Mouse (Mus musculus) layer of hippocampus, adult 9-10 months (tissue): ENCODE measurements around the gene Tlk1.

Source experiments
- DNase-seq: peaks from one replicate; pipeline ENCODE4 v3.0.0; 2022; ENCODE audit warnings: low spot score

Tlk1 gene

DNA sequence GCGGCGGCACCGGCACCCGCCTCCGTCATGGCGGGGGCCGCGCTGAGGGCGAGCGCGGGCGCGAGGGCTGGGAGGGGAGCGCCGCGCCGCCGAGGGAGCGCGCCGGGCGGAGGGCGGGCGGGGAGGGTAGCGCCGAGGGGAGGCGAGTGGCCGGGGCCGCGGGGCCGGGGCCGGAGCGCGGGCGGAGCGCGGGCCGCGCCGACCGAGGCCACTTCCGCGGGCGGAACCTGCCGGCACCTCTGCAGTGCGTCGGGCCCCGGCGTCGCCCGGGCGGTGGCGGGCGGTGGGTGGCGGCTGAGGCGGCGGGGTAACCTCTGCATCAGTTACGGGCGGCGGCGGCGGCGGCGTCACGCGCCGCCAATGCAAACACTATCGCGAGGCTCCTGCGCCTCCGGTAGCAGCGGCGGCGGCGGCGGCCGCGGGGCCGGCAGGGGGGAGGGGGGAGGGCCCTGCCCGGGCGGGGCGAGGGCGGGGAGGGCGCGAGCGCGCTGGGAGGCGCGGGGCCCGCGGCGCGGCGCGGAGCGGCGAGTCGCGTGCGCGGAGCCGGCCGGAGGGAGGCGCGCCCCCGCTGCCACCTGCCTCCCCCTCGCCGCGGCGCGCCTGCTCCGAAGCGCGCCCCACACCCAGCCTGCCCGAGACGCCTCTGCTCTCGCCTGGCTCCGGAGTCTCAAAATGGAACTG lies at the start of gene Tlk1:
Gene Tlk1 (minus strand): TSS at position 358 of the 681 bp plus-strand sequence.
- DNase-seq = no peak

DNA sequence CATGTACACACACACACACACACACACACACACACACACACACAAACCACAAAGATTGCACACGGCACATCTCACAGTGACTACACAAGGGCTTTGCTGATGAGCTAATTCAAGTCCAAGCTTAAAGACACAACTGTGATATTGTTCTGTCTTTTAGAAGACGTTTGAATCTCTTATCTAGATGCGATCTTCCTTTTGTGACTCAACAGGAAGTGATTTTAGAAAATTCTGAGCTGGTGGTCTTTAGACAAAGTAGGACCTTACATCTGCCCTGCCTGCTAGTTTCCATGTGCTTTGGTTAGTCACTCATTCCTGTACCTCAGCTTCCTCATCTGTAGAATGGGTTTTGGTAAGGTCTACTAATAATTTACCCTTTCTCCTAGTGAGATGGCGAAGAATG lies 49.6 kb upstream of the Tlk1 start:
- no peak for DNase-seq

DNA sequence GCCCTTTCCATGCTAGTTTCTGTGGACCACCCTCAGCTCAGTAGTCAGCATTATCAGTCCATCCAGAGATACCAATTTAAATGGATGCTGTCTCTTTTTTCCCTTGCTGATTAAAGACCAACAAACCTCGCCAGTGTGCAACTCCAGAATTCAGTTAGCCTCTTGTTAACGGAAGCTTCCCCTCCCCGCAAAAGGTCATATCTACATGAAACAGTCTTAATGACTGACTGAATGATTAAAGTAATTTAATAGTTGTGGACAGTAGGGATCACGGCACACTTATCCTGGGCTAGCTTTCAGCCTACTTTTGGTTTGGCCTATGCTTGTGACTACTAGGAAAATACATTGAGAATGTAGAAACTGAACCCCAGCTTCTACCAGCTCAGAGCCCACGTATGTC lies 47.6 kb upstream of the Tlk1 start:
- no peak for DNase-seq

DNA sequence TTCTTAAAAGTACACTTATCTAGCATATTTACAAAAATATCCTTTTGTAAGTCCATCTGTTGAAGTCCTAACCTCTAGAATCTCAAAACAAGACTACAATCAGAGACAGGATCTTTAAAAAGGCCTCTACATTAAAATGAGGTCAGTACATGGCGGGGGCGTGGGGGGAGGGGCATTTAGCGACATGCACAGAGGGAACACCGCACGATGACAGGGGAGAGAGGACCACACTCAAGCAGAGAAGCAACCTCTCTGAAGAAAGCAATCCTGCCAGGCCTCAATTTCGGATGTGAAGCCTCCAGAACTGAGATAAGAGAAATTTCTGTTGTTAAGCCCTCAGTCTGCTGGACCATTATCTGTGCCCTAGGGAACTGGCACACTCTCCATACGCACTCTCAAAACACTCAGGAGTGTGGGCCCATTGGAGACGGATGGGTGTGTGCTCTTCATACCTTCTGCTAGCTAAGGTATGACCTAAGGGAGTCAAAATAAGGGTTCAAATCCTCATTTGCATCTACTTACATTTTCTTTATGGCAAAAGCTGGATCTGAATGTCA lies 46.0 kb upstream of the Tlk1 start:
- no peak for DNase-seq

DNA sequence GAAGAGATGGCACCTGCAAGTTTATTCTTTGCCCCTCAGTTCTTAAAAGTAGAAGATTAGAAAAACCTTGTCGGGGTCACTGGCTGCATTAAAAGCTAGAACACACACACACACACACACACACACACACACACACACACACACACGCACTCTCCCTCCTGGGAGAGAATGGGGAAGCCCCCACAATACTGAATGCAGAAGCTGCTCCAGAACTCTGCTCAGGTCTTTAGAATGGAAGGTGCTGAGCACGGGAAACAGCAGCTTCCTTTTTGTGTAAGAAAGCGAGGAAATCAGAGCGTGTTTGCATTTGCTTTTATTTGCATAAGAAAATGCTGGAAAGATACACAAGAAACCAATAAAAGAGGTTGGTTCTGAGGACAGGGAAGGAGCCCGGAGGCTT lies 45.3 kb upstream of the Tlk1 start:
- no peak for DNase-seq

DNA sequence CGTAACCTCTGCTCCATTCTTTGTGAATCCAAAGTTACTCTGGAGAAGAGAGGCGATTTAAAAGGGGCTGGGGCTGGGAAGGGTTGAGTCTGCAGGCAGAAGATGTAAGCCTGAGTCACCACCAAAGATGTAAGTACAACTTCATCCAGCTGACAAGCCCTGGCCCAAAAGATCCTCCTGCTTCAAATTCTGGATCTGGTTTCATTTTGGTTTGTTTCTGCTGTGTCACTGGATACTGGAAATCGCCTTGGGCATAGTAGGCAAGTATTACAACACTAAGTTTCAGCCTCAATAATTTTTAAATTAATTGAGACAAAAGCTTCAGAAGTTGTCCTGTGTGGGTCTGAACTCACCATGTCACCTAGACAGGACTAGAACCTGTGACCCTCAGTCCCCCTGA lies 43.6 kb upstream of the Tlk1 start:
- no peak for DNase-seq

DNA sequence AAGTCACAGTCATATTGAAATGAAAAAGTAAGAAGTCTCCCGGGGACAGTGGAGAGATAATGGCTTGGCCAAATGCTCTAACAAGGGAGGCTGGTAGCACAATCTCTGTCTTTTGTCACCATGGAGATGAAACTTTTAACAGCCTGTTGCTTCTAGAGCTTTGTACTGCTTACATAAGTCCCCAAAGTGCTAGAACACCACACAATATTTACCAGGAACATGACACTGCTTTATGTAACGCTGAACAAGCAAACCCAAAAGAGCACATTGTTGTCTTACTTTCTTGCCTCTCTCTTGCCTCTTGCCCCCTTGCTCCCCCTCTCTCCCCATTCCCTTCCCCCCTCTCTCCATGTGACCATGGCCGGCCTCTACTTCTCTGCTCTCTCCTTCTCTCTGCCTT lies 41.7 kb upstream of the Tlk1 start:
- DNase-seq = no peak

DNA sequence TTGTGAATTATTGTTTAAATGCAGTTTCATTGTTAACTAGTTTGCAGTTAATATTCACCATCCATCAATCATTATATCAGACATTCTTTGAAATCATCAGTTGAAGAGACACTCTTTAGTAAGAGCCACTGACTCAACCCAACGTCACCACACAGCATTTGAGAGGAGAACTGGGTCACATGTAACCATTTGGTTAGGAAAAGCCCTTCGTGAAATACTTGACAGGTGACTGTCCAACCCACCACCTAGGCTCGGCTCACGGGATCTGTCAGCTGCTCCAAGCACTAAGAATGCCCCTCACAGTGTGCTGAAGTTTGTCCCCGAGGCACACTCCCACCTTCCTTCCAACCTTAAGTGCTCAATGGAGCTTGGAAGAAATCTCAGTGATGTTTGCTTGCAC lies 37.4 kb upstream of the Tlk1 start:
- DNase-seq = no peak

DNA sequence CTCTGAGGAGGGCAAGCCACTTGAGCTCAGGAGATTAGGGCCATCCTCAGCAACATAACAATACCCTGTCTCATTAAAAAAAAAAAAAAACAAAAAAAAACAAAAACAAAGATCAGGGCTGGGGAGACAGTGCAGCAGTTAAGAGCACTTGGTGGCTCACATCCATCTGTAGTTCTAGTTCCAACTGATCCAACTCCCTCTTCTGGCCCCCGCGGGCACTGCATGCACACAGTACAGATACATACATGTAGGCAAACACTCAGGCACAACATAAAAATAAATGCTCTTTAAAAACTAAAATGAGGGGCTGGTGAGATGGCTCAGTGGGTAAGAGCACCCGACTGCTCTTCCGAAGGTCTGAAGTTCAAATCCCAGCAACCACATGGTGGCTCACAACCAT lies 34.2 kb upstream of the Tlk1 start:
- DNase-seq = no peak

DNA sequence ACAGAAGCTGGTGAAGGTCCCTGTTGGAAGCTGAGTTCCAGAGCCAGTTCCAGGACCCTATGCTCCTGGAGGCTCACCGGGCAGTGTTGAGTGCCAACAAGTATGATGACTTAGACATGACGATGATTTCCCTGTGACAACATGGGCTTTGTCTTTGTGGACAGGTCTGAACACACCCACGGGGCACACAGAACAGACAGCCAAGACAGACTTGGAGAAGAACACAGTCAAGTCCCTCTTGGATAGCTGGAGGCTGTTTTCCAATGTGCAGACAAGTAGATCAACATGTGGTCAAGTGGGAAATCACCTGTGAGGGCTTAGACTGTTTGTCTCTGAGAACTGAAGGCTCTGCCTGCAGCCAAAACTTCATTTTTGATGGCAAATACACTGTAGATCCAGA lies 31.4 kb upstream of the Tlk1 start:
- no peak for DNase-seq

DNA sequence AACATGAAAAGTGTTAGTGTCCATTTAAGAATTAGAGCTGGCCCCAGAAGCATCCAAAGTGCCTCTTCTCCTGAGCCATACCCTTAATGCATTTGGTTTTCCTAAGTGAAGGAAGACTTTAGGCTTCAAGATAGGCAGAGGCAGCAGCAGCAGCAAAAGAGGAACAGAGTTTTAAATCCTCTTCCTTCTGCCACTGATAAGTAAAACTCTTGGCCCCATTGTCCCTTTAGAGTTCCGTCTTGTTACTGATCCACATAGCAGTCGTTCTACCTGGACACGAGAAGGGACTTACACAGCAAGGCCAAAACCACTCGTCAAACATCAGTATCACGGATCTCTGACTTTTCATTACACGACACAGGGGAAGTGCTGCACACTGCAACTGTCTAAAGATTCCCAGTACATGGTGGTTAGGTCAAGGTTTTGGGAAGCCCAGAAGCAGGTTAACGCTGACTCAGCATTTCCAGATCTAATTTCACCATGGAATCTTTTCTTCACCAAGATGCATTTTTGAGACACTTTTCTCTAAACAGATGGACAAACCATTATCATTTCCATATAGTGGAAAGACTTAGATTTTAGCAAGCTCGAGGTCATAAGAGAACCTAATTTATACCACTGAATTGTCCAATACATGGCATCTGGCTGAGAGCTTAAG lies 28.8 kb upstream of the Tlk1 start:
- DNase-seq = no peak

DNA sequence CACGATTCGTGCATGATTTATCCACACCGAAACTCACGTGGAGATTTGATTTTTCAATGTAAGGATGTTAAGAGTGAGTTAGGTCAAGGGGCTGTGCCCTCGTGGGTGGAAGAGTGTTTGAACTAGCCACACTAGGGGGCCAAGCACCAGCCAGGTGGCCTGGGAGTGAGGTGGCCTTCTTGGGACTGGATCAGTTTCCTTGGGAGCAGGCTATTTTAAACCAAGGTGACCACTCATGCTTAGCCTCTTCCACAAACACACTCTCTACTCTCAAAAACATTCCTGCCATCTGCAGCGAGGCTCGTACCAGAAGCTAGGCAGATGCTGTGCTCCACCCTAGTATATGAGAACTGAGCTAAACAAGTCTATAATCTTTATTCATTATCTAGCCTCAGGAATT lies 27.8 kb upstream of the Tlk1 start:
- DNase-seq = no peak

DNA sequence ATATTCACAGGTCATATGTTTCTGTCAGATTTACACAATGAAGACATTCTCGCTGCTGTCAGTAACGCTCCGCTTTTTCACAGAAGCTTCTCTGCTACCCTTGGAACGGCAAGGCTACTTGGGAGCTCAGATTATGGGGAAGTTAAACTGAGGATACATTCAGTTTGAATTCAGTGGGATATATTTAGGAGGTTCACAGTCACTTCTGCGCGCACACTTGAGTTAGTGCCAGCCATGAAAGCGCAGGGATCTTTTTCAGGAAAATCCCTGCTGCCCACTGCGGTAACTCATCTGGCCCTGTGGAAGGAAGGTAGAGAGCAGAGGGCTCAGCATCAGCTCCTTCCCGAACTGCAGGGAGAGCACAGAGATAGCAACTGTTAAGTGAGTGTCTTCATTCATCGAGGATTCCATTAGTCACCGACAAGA lies 27.3 kb upstream of the Tlk1 start:
- no peak for DNase-seq

DNA sequence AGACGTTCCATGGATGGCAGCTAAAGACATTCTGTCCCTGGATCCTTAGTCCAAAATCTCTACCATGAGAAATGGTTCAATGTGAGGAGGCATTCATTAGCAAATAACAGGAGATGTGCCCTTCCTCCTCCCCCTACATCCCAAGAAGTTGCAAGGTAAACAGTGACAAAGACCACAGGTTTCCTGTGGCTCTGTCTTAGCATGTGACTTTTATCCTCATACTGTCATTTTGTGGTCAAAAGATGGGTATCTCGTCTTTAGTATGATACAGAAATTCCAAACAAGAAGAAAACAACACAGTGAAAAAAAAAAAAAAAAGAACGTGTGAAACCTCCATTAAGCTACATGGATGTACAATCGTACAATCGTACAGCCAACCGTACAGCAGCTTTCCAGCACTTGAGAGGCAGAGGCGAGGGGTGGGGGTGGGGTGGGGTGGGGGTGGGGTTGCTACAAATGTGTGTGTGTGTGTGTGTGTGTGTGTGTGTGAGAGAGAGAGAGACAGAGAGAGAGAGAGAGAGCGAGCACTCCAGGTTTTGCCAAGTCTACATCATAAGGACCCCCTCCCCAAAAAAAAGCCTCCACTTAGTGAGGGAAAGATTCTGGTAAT lies 26.8 kb upstream of the Tlk1 start:
- DNase-seq = no peak

DNA sequence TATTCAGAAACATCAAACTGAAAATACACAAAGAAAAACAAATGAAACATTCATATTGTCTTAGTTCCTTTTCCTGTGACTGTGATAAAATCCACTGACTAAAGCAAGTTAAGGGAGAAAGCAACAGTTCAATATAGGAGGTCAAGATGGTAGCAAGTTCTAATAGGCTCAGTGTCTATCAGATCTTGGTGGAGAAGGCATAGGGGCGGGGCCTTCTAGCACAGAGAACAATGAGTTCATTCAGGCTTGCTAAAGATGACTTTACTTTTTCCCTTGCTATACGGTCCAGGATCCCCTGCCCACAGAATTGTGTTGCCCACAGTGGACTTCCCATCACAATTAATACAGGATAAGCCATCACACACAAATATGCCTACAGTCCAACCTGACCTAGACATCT lies 20.3 kb upstream of the Tlk1 start:
- DNase-seq = no peak

DNA sequence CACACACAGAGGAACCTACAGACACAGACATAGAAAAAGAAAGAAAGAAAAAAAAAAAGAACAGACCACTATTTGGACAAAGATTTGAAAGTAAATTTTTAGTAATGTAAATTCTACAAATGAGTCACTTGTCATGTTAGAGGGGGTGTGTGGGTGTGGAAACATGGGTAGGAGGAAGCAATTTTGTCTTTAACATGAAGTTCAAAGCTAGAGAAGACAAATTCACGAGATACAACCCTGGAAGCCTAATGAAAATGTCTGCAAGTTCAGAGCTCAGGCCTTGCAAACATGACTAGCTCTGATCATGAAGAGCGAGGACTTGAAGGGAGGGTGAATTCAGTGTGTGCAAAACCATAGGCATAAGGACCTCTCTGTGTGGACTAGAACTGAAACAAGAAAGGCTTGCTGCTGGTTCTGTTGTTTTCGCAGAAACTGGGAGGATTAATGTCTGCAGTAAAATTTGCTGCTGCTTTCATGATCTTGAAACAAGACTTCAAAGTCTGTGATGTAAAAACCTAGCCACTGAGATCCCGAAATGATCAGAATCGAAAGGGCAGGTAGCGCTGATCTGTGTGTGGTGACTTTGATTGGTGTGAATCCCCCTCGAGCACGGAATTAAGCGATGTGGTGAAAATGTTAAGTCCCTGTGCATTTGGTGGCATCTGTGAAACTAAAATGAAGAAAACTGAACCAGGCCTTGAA lies 19.3 kb upstream of the Tlk1 start:
- DNase-seq = no peak

DNA sequence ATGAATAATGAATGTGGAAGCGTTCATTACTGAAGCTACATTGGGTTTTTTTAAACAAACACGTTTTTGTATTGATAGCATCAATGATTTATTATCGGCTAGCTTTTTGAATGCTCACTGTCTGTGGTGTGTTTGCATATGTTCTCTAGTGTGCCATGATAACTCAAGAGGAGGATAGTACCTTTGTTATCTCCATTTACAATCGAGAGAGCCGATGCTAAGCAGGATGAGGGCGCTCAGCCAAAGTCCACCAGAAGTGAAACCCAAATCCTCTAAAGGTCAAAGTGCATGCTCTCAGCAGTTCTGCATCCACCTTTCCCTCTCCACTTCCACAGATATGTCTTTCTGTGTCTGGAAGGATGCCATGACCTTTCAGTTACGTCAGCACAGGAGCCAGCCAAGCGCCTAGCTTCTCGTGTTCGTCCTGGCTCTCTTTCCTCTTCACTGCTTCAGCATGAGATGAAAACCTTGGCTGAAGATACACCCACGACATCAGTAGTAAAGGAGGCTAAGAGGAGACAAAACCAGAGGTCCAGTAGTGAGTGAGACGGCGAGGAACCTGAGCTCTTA lies 16.6 kb upstream of the Tlk1 start:
- DNase-seq = no peak

DNA sequence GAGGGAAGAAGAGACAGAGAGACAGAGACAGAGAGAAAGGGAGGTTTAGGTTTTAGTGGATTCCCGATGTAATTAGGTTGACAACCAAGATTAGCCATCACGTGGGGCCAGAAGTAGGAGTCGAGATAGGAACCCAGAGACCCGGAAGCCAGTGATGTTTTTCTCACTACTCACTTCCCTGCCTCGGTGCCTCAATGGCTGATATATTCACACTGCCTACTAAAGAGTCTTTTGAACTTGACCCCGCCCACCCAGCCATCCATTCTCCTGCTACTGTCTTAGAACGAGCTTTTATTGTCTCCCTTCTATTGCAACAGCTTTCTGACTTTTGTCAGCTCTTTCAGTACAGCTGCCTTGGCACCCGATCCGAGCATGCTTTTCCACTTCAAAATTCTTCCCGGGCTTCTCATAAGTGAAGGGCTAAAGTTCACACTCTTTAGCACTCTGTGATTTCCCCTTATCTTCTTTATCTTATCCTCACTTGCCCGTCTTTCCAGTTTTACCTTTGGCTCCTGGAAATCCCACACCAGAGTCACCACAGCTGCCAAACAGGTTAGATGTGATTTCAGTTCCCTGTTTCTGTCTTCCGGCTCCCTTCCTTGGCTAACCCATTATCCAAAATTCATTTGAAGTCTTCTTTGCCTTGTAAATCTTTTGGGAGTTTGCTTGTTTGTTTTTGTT lies 13.1 kb upstream of the Tlk1 start:
- no peak for DNase-seq

DNA sequence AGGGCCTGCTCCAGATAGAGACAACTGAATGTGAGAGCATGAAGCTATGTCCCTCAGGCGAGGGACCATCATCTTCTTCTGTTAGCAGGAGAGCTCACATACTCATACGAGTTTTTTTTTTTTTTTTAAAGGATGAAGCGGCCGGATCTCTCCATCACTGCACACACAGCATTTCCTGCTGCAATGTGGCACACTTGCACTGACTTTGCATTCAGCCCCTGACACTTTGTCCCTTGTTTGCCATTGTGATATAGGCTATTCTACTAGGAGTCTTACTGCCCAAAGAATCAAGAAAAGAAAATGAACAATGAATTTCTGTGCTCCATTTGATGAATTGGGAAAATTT lies 10.8 kb upstream of the Tlk1 start:
- DNase-seq = no peak

DNA sequence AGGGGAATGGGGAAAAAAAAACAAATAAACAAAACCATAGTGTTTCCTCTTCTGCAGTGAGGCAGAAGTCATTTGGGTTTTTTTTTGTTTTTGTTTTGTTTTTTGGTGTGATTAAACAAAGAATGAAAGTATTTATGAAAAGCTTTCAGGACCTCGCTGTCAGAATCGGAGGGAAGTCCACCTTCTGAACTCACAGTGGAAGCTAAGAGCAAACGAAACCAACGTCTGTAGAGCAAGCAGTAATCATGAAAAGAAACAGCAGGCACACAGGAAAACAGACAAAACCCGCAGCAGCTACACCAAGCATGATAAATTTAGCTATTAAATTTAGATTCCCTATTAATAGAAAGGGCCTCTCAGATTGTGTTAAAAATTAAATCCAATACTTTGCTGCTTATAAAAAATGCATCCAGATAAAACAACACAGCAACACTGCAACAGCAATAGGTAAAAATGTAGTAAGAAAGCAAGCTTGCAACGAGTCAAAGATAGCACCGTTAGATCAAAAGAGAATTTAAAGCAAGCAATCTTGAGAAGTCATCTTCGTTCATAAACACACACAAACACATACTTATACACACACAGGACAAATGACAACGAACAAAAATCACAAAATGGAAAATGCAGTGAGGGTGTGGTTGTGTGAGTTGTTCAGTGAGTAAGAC lies 10.2 kb upstream of the Tlk1 start:
- DNase-seq = no peak

DNA sequence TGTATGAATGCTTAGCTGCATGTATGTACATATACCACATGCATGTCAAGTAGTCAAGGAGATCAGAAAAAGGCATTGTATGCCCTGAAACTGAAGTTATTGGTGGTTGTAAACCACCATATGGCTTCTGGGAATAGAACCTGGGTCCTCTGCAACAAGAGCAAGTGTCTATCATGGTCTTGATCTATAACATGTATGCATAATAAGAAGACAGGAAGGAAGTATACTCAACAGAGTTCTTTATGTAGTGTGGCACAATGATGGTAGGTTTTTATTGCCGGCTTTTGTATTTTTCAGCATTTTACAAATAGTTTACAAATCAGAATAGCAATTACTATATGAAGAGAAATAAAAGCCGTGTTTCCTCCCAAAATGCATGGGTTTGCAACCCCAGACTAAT lies 9.7 kb upstream of the Tlk1 start:
- no peak for DNase-seq
